Mouse (Mus musculus) hindbrain, embryonic 10.5 days (tissue): ENCODE measurements around the gene Ncapg. TPM values are rescaled to one million over a fixed set of nuclear protein-coding genes. Genes with fewer than 3 reads are reported as not detected.

Source experiments
- DNase-seq: peaks from one replicate; pipeline ENCODE4 v3.0.0-alpha.2; 2017; ENCODE audit warnings: low spot score
- H3K27ac ChIP-seq: fragments of 300-500 bp; sonication (generic); 2 replicates; pipeline ENCODE4 v1.5.1; 2016; ENCODE audit warnings: mild to moderate bottlenecking, moderate library complexity
- H3K27me3 ChIP-seq: fragments of 300-500 bp; sonication (generic); 2 replicates; pipeline ENCODE4 v1.6.1; 2016; ENCODE audit warnings: mild to moderate bottlenecking; ENCODE audit not compliant: poor library complexity, insufficient read depth, severe bottlenecking
- H3K36me3 ChIP-seq: fragments of 300-500 bp; sonication (generic); 2 replicates; pipeline ENCODE4 v1.6.1; 2016; ENCODE audit warnings: mild to moderate bottlenecking, moderate library complexity
- H3K4me1 ChIP-seq: fragments of 300-500 bp; sonication (generic); replicated peaks from 2 replicates; pipeline ENCODE4 v1.6.1; 2016; ENCODE audit warnings: mild to moderate bottlenecking
- H3K4me3 ChIP-seq: fragments of 300-500 bp; sonication (generic); 2 replicates; pipeline ENCODE4 v1.5.1; 2016; ENCODE audit warnings: mild to moderate bottlenecking, moderate library complexity
- H3K9me3 ChIP-seq: fragments of 300-500 bp; sonication (generic); 2 replicates; pipeline ENCODE4 v1.6.1; 2016; ENCODE audit warnings: mild to moderate bottlenecking, moderate library complexity
- WGBS: fragments of 180-500 bp; shearing (Covaris S2); methylation state at CpG from one replicate; pipeline ENCODE4 v1.1.7; 2016; 5-methylcytosine and 5-hydroxymethylcytosine counted together
- polyA plus RNA-seq: library from polyadenylated mRNA; unstranded; fragments of >200 nt; fragmentation: Nextera tagmentation; extraction: Ambion mirVana; gene quantifications from 2 replicates; pipeline ENCODE4 v1.2.1, GENCODE M21; 2016

Ncapg gene
- polyA plus RNA-seq, 1 experiment from 2014 or later: 47.3 TPM

DNA sequence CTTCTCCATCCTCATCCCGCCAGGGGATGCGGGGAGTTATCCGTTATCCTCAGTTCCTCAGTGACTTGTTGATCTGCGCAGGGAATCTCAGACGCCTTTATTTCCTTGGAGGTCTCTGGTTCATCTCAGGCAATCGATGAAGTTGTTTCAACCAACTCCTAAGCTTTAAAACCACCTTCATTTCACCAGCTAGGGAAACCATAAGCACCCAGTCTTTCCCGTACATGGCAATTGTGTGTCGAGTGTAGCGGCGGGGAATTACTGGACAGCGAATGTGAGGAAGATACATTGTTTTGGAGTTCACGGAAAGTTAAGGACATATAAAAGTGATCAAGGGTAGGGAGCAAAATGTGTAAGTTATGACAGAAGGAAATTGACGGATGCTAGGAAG, 556 bp downstream of the Ncapg start:
- WGBS: under 1% methylated on average over 13 of the region's 13 CpGs
- Histone ChIP-seq H3K36me3 (peaks cover 20% of the 10 kb centered on the region), H3K27ac (peak overlapping the region; percentile 96), H3K4me3 (peak overlapping the region; percentile 86), H3K4me1 (peaks cover 16% of the 10 kb centered on the region), H3K9me3 (no peaks in the 10 kb centered on the region), H3K27me3 (no peaks in the 10 kb centered on the region)
- no peak for DNase-seq

DNA sequence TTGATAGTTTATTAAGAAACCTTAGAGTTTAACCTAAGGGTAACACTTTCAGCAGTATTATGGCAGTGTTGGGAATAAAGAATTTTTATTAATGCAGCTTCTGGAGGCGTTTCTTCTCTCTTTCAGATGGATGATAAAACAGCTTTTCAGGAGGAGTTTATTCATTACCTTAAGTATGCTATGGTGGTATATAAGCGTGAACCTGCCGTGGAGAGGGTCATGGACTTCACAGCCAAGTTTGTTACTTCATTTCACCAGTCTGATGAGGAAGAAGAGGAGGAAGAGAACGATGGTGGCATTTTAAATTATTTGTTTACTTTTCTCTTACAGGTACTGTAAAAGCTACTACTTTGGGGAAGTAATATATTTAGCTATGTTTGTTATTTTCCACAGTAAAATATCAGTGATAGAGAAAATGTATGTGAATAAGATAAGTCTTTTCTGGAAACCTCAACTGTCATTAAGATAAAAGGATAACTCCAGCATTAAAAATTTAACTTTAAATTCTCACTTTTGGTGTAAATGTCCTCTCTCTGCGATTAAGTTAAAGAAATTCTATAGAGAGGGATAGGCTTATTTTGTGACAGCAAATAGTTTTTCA, 1.3 kb downstream of the Ncapg start:
- Histone ChIP-seq H3K9me3 (no peaks in the 10 kb centered on the region), H3K27ac (peak overlapping the region; percentile 96; the same call in 1 of the 2 replicates)
- no peak for DNase-seq

DNA sequence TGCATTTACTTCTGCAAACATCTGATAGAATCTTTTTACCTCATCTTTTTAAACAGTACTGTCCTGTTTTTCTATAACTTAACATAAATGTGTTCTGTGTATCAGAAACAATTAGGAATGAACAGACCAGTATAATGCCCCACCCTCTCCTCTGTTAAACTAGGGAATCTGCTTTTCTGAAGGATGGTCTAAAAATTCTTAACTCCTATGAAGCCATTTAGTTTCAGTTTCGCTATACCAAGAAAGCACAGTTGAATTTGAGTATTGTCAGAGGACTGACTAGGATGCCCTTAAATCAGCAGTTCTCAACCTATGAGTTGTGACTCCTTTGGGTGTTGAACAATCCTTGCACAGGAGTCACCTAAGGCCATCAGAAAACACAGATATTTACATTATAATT, 5.3 kb downstream of the Ncapg start:
- Histone ChIP-seq H3K27ac (no peak overlapping the region), H3K27me3 (no peaks in the 10 kb centered on the region), H3K36me3 (peaks cover 62% of the 10 kb centered on the region), H3K9me3 (no peaks in the 10 kb centered on the region), H3K4me3 (no peak overlapping the region), H3K4me1 (peaks cover 11% of the 10 kb centered on the region)
- WGBS: 94% methylated on average over 1 of the region's 1 CpGs
- DNase-seq: no peak

More for the DNA sequence above, 1.3 kb downstream of the Ncapg start:
- Histone ChIP-seq H3K27me3 (no peaks in the 10 kb centered on the region), H3K36me3 (peaks cover 27% of the 10 kb centered on the region), H3K4me3 (peak overlapping the region; percentile 86), H3K4me1 (peaks cover 16% of the 10 kb centered on the region)
- 67% methylated on average over 5 of the region's 5 CpGs for WGBS

DNA sequence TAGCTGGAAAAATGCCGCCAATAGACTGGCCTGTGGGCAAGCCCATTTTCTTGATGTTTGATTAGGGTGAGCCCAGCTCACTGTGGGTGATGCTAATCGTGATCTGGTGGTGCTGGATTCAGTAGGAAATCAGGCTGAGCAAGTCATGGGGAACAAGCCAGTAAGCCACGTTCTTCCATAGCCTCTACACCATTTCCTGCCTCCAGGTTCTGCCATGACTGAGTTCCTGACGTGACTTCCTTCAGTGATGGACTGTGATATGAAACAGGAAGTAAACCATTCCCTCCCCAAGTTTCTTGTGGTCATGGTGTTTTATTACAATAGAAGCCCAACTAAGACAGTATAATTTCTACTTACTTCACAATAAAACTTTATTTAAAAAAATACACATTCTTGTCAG, 7.9 kb downstream of the Ncapg start:
- no peak for DNase-seq
- H3K27ac ChIP-seq: no peak overlapping the region
- H3K4me3 ChIP-seq: no peak overlapping the region
- no peaks in the 10 kb centered on the region for H3K9me3 ChIP-seq
- peaks cover 80% of the 10 kb centered on the region for H3K36me3 ChIP-seq
- 85% methylated on average over 4 of the region's 4 CpGs for WGBS
- no peaks in the 10 kb centered on the region for H3K27me3 ChIP-seq
- no peaks in the 10 kb centered on the region for H3K4me1 ChIP-seq

DNA sequence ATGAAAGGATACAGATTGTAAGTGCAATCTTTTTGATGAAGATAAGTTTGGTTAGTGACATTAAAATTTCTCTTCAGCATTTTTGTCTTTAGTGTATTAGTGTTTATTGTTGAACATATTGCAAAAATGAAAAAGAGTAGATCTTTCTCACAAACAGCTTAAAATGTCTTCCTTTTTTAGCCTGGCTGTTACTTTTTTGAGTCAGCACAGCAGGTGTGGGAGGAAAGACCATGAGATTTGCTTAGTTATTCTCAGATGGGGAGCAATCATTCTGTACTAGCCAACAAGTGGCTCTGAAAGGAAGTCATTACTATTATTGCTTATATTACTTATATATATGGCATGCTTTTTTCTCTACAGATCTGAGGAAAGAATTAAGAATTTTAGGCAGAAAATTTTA, 10.2 kb downstream of the Ncapg start:
- Histone ChIP-seq H3K4me1 (no peaks in the 10 kb centered on the region), H3K9me3 (no peaks in the 10 kb centered on the region), H3K4me3 (no peak overlapping the region), H3K27ac (no peak overlapping the region), H3K36me3 (peaks cover 94% of the 10 kb centered on the region), H3K27me3 (no peaks in the 10 kb centered on the region)
- no peak for DNase-seq

DNA sequence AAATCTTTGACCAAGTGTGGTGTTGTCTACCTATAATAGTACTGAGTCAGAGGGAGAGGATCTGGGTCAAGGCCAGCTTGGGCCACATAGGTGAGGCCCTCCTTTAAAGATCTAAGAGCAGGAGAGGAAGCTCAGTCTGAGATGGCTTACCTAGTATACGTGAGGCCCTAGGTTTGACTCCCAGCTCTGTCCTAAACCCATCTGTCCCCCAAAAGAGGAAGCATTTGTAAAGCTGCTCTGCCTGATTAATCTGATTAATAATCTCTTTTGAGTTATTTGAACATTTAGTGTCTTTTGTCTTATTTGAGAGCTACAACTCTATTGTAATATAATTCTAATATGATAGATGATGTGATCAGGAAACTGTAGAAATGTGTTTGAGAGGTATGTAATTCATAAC, 13.7 kb downstream of the Ncapg start:
- Histone ChIP-seq H3K27me3 (no peaks in the 10 kb centered on the region), H3K4me3 (no peak overlapping the region), H3K4me1 (no peaks in the 10 kb centered on the region), H3K36me3 (peaks cover 80% of the 10 kb centered on the region), H3K9me3 (no peaks in the 10 kb centered on the region), H3K27ac (no peak overlapping the region)
- 90% methylated on average over 1 of the region's 1 CpGs for WGBS
- DNase-seq: no peak

DNA sequence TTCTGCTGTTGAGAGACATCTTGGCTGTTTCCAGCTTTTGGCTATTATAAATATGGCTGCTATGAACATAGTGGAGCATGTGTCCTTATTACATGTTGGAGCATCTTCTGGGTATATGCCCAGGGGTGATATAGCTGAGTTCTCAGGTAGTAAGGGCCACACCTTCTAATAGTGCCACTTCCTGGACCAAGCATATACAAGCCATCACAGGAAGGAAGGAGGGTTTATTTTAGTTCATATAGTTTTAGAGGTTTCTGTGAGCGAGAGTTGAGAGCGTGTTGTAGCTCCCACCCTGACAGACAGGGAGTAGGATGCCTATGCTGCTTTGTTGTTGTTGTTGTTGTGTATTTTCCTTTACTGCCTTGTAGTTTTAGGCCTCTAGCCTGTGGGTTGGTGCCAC, 15.5 kb downstream of the Ncapg start:
- Histone ChIP-seq H3K27me3 (no peaks in the 10 kb centered on the region), H3K4me1 (no peaks in the 10 kb centered on the region), H3K36me3 (peaks cover 78% of the 10 kb centered on the region), H3K9me3 (no peaks in the 10 kb centered on the region), H3K4me3 (no peak overlapping the region), H3K27ac (no peak overlapping the region)
- 92% methylated on average over 2 of the region's 2 CpGs for WGBS
- no peak for DNase-seq

DNA sequence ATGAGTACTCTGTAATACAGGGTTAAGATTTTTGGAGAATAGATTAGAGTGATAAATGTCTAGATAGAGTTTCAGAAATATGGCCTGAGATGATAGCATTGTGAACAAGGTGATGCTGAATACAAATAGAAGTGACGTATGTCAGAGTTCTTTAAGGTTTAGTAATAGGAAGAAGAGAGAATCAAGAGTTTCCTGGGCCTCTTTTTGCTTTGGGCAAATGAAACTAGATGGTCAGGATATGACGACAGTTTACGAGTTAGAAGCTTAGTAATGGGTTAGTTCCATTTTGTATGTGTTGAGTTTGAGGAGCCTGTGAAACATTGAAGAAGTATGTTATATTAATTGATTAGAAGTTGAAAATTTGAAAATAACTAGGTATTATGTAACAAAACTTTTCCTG, 16.5 kb downstream of the Ncapg start:
- peaks cover 74% of the 10 kb centered on the region for H3K36me3 ChIP-seq
- no peaks in the 10 kb centered on the region for H3K27me3 ChIP-seq
- H3K4me3 ChIP-seq: no peak overlapping the region
- H3K4me1 ChIP-seq: no peaks in the 10 kb centered on the region
- no peaks in the 10 kb centered on the region for H3K9me3 ChIP-seq
- 96% methylated on average over 3 of the region's 3 CpGs for WGBS
- H3K27ac ChIP-seq: no peak overlapping the region
- DNase-seq: no peak

DNA sequence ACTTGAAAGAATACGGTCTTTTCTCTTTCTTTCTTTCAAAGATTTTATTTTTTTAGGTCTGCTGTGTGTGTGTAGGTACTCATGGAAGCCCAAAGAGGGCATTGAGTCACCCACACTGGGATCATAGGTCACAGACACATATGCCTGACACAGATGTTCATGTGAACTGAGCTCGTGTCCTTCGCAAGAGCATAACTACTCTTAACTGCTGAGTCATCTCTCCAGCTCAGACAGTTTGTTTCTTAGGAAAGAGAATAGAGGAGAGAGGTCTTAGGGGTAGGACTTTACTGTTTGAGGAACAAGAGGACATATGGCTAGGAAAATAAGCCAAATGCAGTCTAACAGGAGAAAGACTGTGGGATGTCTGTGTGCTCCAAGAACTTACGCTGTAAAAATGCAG, 19.4 kb downstream of the Ncapg start:
- WGBS: 89% methylated on average over 4 of the region's 4 CpGs
- Histone ChIP-seq H3K36me3 (peaks cover 61% of the 10 kb centered on the region), H3K27ac (no peak overlapping the region), H3K4me1 (no peaks in the 10 kb centered on the region), H3K27me3 (no peaks in the 10 kb centered on the region), H3K9me3 (no peaks in the 10 kb centered on the region), H3K4me3 (no peak overlapping the region)
- DNase-seq: no peak

DNA sequence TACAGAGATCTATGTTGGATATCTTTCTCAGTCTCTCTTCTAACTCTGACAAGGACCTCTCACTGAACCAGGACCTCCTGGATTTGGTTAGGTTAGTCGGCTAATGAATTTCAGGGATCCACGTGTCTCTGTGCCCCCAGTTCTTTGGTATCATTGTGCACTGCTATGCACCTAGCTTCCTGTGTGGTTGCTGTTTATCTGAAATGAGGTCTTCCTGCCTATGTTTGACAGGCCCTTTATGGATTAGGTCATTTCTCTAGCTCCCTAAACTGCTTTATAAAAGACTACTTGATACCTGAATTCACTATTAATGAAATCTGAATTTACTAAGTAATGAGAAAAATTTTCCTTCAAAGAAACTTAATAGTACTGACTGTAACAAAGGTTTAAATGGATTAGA, 21.1 kb downstream of the Ncapg start:
- Histone ChIP-seq H3K27ac (no peak overlapping the region), H3K36me3 (peaks cover 52% of the 10 kb centered on the region), H3K4me3 (no peak overlapping the region), H3K9me3 (no peaks in the 10 kb centered on the region), H3K4me1 (no peaks in the 10 kb centered on the region), H3K27me3 (no peaks in the 10 kb centered on the region)
- no peak for DNase-seq
- WGBS: 89% methylated on average over 2 of the region's 2 CpGs

DNA sequence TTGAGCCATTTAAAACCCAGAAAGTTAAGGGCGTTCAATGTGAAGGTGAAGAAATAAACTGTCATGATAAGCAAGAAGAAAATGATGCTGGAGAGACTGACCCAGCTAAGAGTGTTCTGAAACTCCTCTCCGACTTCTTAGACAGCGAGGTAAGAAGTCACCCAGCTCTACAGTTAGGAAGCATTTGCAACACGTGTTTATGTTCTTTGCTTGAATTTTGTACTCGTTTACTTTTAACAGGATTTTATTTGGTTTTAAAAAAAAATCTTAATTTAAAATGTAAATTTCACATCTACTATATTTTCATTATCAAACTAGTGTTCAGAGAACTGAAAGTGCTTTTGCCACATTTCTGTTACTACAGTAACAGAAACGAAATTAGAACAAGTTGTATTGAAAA, 22.0 kb downstream of the Ncapg start:
- H3K27me3 ChIP-seq: no peaks in the 10 kb centered on the region
- H3K9me3 ChIP-seq: no peaks in the 10 kb centered on the region
- no peak overlapping the region for H3K27ac ChIP-seq
- WGBS: 92% methylated on average over 6 of the region's 6 CpGs
- peaks cover 59% of the 10 kb centered on the region for H3K36me3 ChIP-seq
- no peak overlapping the region for H3K4me3 ChIP-seq
- no peaks in the 10 kb centered on the region for H3K4me1 ChIP-seq
- DNase-seq: no peak

DNA sequence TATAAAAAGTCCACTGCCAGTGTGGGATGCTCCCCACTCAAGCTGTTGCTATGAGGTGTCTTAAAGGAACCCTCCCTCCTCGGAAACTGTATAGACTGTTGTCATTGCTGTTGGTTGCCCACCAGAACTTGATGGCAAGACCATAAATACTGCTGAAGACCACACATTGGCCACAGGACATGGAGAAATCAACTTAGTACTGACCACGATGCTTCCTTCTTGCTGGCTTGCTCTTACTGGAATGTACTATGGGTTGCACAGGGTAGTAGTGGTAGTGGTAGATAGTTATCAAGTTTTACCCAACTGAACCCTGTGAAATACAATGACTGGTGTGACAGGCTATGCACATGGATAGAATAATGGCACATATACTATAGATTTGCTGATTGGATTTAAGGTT, 37.1 kb downstream of the Ncapg start:
- WGBS: 90% methylated on average over 2 of the region's 2 CpGs
- DNase-seq: no peak
- no peak overlapping the region for H3K4me3 ChIP-seq
- peaks cover 49% of the 10 kb centered on the region for H3K36me3 ChIP-seq
- no peaks in the 10 kb centered on the region for H3K4me1 ChIP-seq
- no peaks in the 10 kb centered on the region for H3K9me3 ChIP-seq
- H3K27me3 ChIP-seq: no peaks in the 10 kb centered on the region
- no peak overlapping the region for H3K27ac ChIP-seq

DNA sequence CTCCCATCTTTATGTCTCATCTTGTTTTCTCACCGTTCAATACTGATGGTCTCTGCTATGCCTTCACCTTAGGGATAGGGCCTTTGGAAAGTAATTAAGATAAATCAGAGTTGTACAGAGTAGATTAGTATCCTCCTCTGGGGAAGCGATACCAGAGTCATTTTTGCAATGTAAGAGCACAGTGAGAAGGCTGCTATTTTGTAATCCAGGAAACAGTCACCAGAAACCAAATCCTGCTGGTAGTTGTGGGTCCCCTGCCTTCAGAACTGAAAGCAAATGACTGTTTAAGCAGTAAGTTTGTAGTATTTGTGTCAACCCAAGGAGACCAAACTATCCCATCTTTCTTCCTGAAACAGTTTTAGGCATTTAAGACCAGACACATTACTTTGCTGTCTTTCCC, 39.9 kb downstream of the Ncapg start:
- 91% methylated on average over 2 of the region's 2 CpGs for WGBS
- H3K4me1 ChIP-seq: no peaks in the 10 kb centered on the region
- H3K4me3 ChIP-seq: no peak overlapping the region
- H3K27me3 ChIP-seq: no peaks in the 10 kb centered on the region
- no peak overlapping the region for H3K27ac ChIP-seq
- H3K9me3 ChIP-seq: no peaks in the 10 kb centered on the region
- peaks cover 41% of the 10 kb centered on the region for H3K36me3 ChIP-seq
- DNase-seq: no peak

DNA sequence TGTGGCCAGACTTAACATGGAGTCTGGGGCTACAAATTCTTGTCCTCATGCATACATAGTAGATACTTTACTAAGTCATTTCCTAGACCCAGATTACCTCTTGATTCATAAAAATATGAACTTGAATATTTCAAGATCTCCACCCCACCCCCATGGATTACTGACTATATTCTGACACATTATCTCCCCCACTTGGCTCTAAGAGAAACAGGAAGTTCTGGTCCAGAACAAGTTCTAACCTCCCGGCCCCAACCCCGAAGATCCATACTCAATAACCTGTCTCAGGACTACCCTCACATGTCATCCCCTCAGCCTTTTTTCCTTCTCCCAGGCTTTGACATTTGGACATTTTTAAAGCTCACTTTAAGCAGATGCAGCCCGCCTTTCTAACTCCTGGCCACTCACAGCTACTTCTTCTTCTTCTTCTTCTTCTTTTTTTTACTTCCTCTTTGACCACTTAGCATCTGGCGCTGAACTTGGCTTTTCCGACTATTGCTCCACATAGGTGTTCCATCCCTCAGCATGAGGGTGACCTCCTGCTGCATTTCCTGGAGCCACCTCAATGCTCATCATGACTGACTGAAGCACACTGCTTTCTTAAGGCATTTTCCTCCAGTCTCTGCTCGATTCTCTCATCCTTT, 49.2 kb downstream of the Ncapg start:
- Histone ChIP-seq H3K27me3 (no peaks in the 10 kb centered on the region), H3K4me1 (no peaks in the 10 kb centered on the region), H3K27ac (no peak overlapping the region), H3K4me3 (no peak overlapping the region), H3K9me3 (no peaks in the 10 kb centered on the region), H3K36me3 (no peaks in the 10 kb centered on the region)
- no peak for DNase-seq
- WGBS: 95% methylated on average over 6 of the region's 6 CpGs
